Mouse (Mus musculus): ENCODE data around the gene Btla.

DNA sequence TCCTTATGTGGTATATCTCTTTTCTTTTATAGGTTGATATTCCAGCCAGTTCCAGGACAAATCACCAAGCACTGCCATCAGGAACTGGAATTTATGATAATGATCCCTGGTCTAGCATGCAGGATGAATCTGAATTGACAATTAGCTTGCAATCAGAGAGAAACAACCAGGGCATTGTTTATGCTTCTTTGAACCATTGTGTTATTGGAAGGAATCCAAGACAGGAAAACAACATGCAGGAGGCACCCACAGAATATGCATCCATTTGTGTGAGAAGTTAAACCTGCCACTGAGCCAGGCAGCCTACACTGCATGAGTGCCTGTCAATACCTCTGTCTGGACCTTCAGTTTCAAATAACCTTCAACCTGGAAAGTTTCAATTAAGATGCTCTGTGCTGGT is 26.2 kb downstream of the Btla start:
- no peak for TF ChIP-seq CTCF (conservative IDR thresholded peaks at IDR 0.05; ENCODE audit: low read length)
- no peak for TF ChIP-seq POU5F1 (IDR thresholded peaks at IDR 0.05; ENCODE audit: borderline replicate concordance, low read length)
- TF ChIP-seq NANOG (IDR thresholded peaks at IDR 0.05; ENCODE audit: borderline replicate concordance, low read length), result no peak
